In the genomic region with DNA sequence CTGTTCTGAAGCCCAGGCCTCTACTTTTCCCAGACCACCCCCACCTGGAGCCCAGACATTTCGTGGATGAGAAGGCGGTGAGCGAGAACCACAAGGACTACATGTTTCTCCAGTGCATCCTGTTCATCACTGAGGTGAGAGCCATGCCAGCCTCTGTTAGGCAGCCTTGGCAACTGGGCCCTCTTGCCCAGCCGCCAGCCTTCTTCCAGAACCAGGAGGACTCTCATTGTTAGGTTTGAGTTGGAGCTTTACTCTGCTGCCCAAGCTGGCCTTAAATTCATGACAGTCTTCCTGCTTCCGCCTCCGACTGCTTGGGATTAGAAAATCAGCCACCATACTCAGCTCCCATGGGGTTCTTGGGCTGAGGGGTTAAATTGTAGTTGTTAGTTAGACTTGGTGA, we compare ENCODE assay signal across 8 mouse cellular contexts. TPM values are rescaled to one million over a fixed set of nuclear protein-coding genes. Genes with fewer than 3 reads are reported as not detected.
DNase-seq lines count a peak whose midpoint lies in the region; ATAC-seq and TF ChIP-seq lines count a peak whose summit lies in the region.

No protein-coding gene starts in this region.

- H3K27ac ChIP-seq in heart, adult 2 months, result peak overlapping the region; percentile 97
- peak overlapping the region; percentile 99 for H3K27ac ChIP-seq in lung, embryonic 16.5 days (ENCODE audit: low read length)
- H3K27ac ChIP-seq in intestine, embryonic 15.5 days, result peak overlapping the region; percentile 98
- peak overlapping the region; percentile 94 for H3K27ac ChIP-seq in neural tube, embryonic 15.5 days (replicated peaks)

- no peak for ATAC-seq in lung, embryonic 16.5 days (ENCODE audit: low read depth)
- no peak for ATAC-seq in intestine, embryonic 15.5 days
- no peak for ATAC-seq in neural tube, embryonic 15.5 days (ENCODE audit: low FRiP score)

- 79% methylated on average over 6 of the region's 6 CpGs for WGBS in heart, adult 2 months
- WGBS in lung, embryonic 16.5 days, result 89% methylated on average over 6 of the region's 6 CpGs
- 92% methylated on average over 6 of the region's 6 CpGs for WGBS in intestine, embryonic 15.5 days
- 89% methylated on average over 6 of the region's 6 CpGs for WGBS in neural tube, embryonic 15.5 days

- no peaks in the 10 kb centered on the region for H3K27me3 ChIP-seq in heart, adult 2 months (ENCODE audit: control insufficient read depth, insufficient read depth, low read length)
- H3K27me3 ChIP-seq in lung, embryonic 16.5 days (ENCODE audit: control insufficient read depth, insufficient read depth, low read depth, low read length), result no peaks in the 10 kb centered on the region
- no peaks in the 10 kb centered on the region for H3K27me3 ChIP-seq in intestine, embryonic 15.5 days (replicated peaks)
- H3K27me3 ChIP-seq in neural tube, embryonic 15.5 days (replicated peaks), result no peaks in the 10 kb centered on the region

- no peak overlapping the region for H3K4me3 ChIP-seq in heart, adult 2 months
- H3K4me3 ChIP-seq in lung, embryonic 16.5 days (ENCODE audit: low read length), result no peak overlapping the region
- no peak overlapping the region for H3K4me3 ChIP-seq in intestine, embryonic 15.5 days (replicated peaks)
- H3K4me3 ChIP-seq in neural tube, embryonic 15.5 days (replicated peaks), result no peak overlapping the region

- H3K36me3 ChIP-seq in heart, adult 2 months (ENCODE audit: control insufficient read depth, insufficient read depth, low read length), result peaks cover 15% of the 10 kb centered on the region
- H3K36me3 ChIP-seq in lung, embryonic 16.5 days (ENCODE audit: control insufficient read depth, insufficient read depth, low read length), result peaks cover 31% of the 10 kb centered on the region
- peaks cover 35% of the 10 kb centered on the region for H3K36me3 ChIP-seq in intestine, embryonic 15.5 days
- peaks cover 48% of the 10 kb centered on the region for H3K36me3 ChIP-seq in neural tube, embryonic 15.5 days

- H3K79me2 ChIP-seq in heart, adult 2 months (replicated peaks; ENCODE audit: control insufficient read depth, insufficient read depth, low read length), result no peaks in the 10 kb centered on the region

- TF ChIP-seq POLR2A in heart, adult 2 months (IDR thresholded peaks at IDR 0.05; ENCODE audit: insufficient read depth, low read depth, low read length), result no peak

- peaks cover 38% of the 10 kb centered on the region for H3K4me1 ChIP-seq in heart, adult 2 months (ENCODE audit: control insufficient read depth, insufficient read depth, low read length)
- H3K4me1 ChIP-seq in lung, embryonic 16.5 days (replicated peaks; ENCODE audit: control insufficient read depth, insufficient read depth, low read length), result peaks cover 51% of the 10 kb centered on the region
- peaks cover 53% of the 10 kb centered on the region for H3K4me1 ChIP-seq in intestine, embryonic 15.5 days (replicated peaks)
- peaks cover 49% of the 10 kb centered on the region for H3K4me1 ChIP-seq in neural tube, embryonic 15.5 days

- no peak for DNase-seq in heart, adult 2 months
- DNase-seq in heart, adult 9 months (ENCODE audit: low spot score in 2 of 2), result no peak
- DNase-seq in lung, postnatal 4 days, result no peak
- no peak for DNase-seq in gastrocnemius, postnatal 10 days
- DNase-seq in left cerebral cortex, adult 9 months (ENCODE audit: low spot score in 2 of 2), result no peak

- intact Hi-C loops in heart, adult 2 months (cut with DNase I), result loop anchor here (2.0 to 5.0 kb wide), 2 partner anchors 108 to 277 kb away; no protein-coding TSS in a partner anchor

- H3K9ac ChIP-seq in heart, adult 2 months (ENCODE audit: low read depth, low read length), result no peak overlapping the region
- H3K9ac ChIP-seq in lung, embryonic 16.5 days (ENCODE audit: low read length), result peak overlapping the region; percentile 39
- peak overlapping the region; percentile 1; the same call in 1 of the 2 replicates for H3K9ac ChIP-seq in intestine, embryonic 15.5 days
- 0 out of 2 replicates have a peak overlapping the region, but pooled peaks have one; percentile 7 for H3K9ac ChIP-seq in neural tube, embryonic 15.5 days (replicated peaks)

- no peaks in the 10 kb centered on the region for H3K9me3 ChIP-seq in lung, embryonic 16.5 days (ENCODE audit: control insufficient read depth, low read length)
- no peaks in the 10 kb centered on the region for H3K9me3 ChIP-seq in intestine, embryonic 15.5 days
- no peaks in the 10 kb centered on the region for H3K9me3 ChIP-seq in neural tube, embryonic 15.5 days (replicated peaks)

- no peak overlapping the region for H3K4me2 ChIP-seq in lung, embryonic 16.5 days (ENCODE audit: low read depth, low read length)
- no peak overlapping the region for H3K4me2 ChIP-seq in intestine, embryonic 15.5 days (replicated peaks)
- H3K4me2 ChIP-seq in neural tube, embryonic 15.5 days, result no peak overlapping the region

- no peak for TF ChIP-seq EP300 in heart, adult 2 months (IDR thresholded peaks at IDR 0.05; ENCODE audit: insufficient read depth, low read depth, low read length)

- no peak for TF ChIP-seq CTCF in heart, adult 2 months (IDR thresholded peaks at IDR 0.05)

RNA-seq across cellular contexts. Expression of gene Ptpa, which starts 23.8 kb away (rescaled TPM):
- total RNA-seq in heart, adult 2 months (2021), result 10 to 100 TPM; 82.7 to 91.2 TPM
- 88.7 and 107 TPM in 2 replicates for polyA plus RNA-seq in heart, adult 2 months (2012; rRNA removed)
- 163 TPM in 2 replicates for polyA plus RNA-seq in lung, embryonic 16.5 days (2015; fragmentation: Nextera tagmentation; extraction: Ambion mirVana)
- 117 and 120 TPM in 2 replicates for polyA plus RNA-seq in intestine, embryonic 15.5 days (2015; fragmentation: Nextera tagmentation; extraction: Ambion mirVana)
- 138 and 145 TPM in 2 replicates for polyA plus RNA-seq in neural tube, embryonic 15.5 days (2015; fragmentation: Nextera tagmentation; extraction: Ambion mirVana)
- total RNA-seq in gastrocnemius, postnatal 10 days (2021), result 100 to 1,000 TPM in 1 of 2 experiments, 10 to 100 TPM in 1; 95.1 to 101 TPM

RNA-seq across cellular contexts. Expression of gene Crat, which starts 24.0 kb away (rescaled TPM):
- total RNA-seq in heart, adult 2 months (2021), result 100 to 1,000 TPM; 452 to 542 TPM
- polyA plus RNA-seq in heart, adult 2 months (2012; rRNA removed), result 695 and 713 TPM in 2 replicates
- polyA plus RNA-seq in lung, embryonic 16.5 days (2015; fragmentation: Nextera tagmentation; extraction: Ambion mirVana), result 39.3 and 42.4 TPM in 2 replicates
- 19.6 and 19.8 TPM in 2 replicates for polyA plus RNA-seq in intestine, embryonic 15.5 days (2015; fragmentation: Nextera tagmentation; extraction: Ambion mirVana)
- 21.3 and 26.8 TPM in 2 replicates for polyA plus RNA-seq in neural tube, embryonic 15.5 days (2015; fragmentation: Nextera tagmentation; extraction: Ambion mirVana)
- total RNA-seq in gastrocnemius, postnatal 10 days (2021), result 100 to 1,000 TPM; 228 to 262 TPM

RNA-seq across cellular contexts. Expression of gene Ier5l, which starts 34.4 kb away (rescaled TPM):
- 1 to 10 TPM; 2.8 to 3.0 TPM for total RNA-seq in heart, adult 2 months (2021)
- 3.4 and 5.6 TPM in 2 replicates for polyA plus RNA-seq in heart, adult 2 months (2012; rRNA removed)
- 1.1 and 1.5 TPM in 2 replicates for polyA plus RNA-seq in lung, embryonic 16.5 days (2015; fragmentation: Nextera tagmentation; extraction: Ambion mirVana)
- 1.3 and 1.6 TPM in 2 replicates for polyA plus RNA-seq in intestine, embryonic 15.5 days (2015; fragmentation: Nextera tagmentation; extraction: Ambion mirVana)
- 1.4 and 1.9 TPM in 2 replicates for polyA plus RNA-seq in neural tube, embryonic 15.5 days (2015; fragmentation: Nextera tagmentation; extraction: Ambion mirVana)
- 1 to 10 TPM; 4.8 to 7.4 TPM for total RNA-seq in gastrocnemius, postnatal 10 days (2021)

RNA-seq across cellular contexts. Expression of gene Dolpp1, which starts 47.6 kb away (rescaled TPM):
- total RNA-seq in heart, adult 2 months (2021), result 1 to 10 TPM; 5.9 to 9.0 TPM
- polyA plus RNA-seq in heart, adult 2 months (2012; rRNA removed), result 23.5 and 25.1 TPM in 2 replicates
- 49.6 and 52.6 TPM in 2 replicates for polyA plus RNA-seq in lung, embryonic 16.5 days (2015; fragmentation: Nextera tagmentation; extraction: Ambion mirVana)
- 44.5 and 50.9 TPM in 2 replicates for polyA plus RNA-seq in intestine, embryonic 15.5 days (2015; fragmentation: Nextera tagmentation; extraction: Ambion mirVana)
- 59.0 and 63.2 TPM in 2 replicates for polyA plus RNA-seq in neural tube, embryonic 15.5 days (2015; fragmentation: Nextera tagmentation; extraction: Ambion mirVana)
- total RNA-seq in gastrocnemius, postnatal 10 days (2021), result 10 to 100 TPM; 10.9 to 14.3 TPM

Comparison
In these comparisons a context has a peak if more than half of its experiments do, and no peak if none do; other contexts are left out.
1. RNA of gene Crat, which starts 24.0 kb away (polyA plus RNA-seq): 695 to 713 TPM in heart, adult 2 months; 39.3 to 42.4 TPM in lung, embryonic 16.5 days, 21.3 to 26.8 TPM in neural tube, embryonic 15.5 days and 19.6 to 19.8 TPM in intestine, embryonic 15.5 days; every median in the first group is over 10 times any median in the second.
2. Peak in every context shown above with its lines, with median percentiles within 50 percentile points of each other: H3K27ac ChIP-seq.